Mouse (Mus musculus): ENCODE data around the gene March11. TPM values are rescaled to one million over a fixed set of nuclear protein-coding genes. Genes with fewer than 3 reads are reported as not detected.

Gene March11
- polyA plus RNA-seq, 1 experiment from 2014 or later: 9.7 TPM

DNA sequence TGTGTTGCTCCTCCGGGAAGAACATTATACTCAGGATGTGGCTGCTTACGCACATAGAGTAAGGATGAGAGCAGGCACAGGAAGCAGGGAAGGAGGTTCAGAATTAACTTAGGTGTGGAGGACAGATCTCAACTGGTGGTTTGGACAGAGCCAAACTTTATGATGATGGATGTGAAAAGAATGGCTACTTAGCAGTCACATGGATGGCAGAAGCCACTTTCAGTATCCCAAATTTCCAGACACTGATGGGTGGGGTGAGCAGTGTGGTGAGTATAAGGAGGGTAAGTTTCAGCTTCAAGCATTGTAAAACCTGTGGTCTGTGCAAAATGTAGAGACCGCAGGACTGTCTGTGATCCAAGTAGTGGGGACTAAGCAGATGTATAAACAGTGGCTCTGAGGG is 71.0 kb downstream of the March11 start:
- ATAC-seq: no peak
- no peaks in the 10 kb centered on the region for H3K27me3 ChIP-seq (replicated peaks; ENCODE audit: control insufficient read depth, insufficient read depth, low read length)
- H3K36me3 ChIP-seq (ENCODE audit: control insufficient read depth, insufficient read depth, low read length): no peaks in the 10 kb centered on the region
- H3K4me1 ChIP-seq (ENCODE audit: control insufficient read depth, insufficient read depth, low read depth, low read length): no peaks in the 10 kb centered on the region
- no peak overlapping the region for H3K9ac ChIP-seq (ENCODE audit: low read depth, low read length)
- WGBS: 85% methylated on average over 3 of the region's 3 CpGs
- H3K4me3 ChIP-seq (ENCODE audit: low read length): no peak overlapping the region
- H3K4me2 ChIP-seq (ENCODE audit: low read length): no peak overlapping the region
- no peaks in the 10 kb centered on the region for H3K9me3 ChIP-seq (ENCODE audit: control insufficient read depth, low read length)
- no peak overlapping the region for H3K27ac ChIP-seq (ENCODE audit: low read depth, low read length)

DNA sequence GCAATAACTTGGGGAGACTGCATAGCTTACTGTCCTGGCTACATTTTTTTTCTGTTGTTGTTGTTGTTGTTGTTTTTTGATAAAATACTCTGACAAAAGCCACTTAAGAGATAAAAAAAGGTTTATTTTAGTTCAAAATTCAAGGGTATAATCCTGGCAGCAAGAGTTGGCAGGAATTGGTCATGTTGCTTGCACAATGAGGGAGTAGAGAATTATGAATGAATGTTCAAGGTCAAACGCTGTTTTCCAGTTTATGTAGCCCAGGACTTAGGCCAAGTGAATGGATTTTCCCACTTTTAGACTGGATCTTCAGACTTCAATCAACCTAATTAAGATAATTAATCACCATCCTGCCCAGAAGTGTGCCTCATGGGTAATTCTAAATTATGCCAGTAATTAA is 72.0 kb downstream of the March11 start:
- Histone ChIP-seq H3K4me2 (ENCODE audit: low read length) (no peak overlapping the region), H3K27ac (ENCODE audit: low read depth, low read length) (no peak overlapping the region), H3K4me1 (ENCODE audit: control insufficient read depth, insufficient read depth, low read depth, low read length) (no peaks in the 10 kb centered on the region), H3K9ac (ENCODE audit: low read depth, low read length) (no peak overlapping the region), H3K9me3 (ENCODE audit: control insufficient read depth, low read length) (no peaks in the 10 kb centered on the region), H3K36me3 (ENCODE audit: control insufficient read depth, insufficient read depth, low read length) (no peaks in the 10 kb centered on the region), H3K27me3 (replicated peaks; ENCODE audit: control insufficient read depth, insufficient read depth, low read length) (no peaks in the 10 kb centered on the region), H3K4me3 (ENCODE audit: low read length) (no peak overlapping the region)
- WGBS: 84% methylated on average over 1 of the region's 1 CpGs
- ATAC-seq: no peak

DNA sequence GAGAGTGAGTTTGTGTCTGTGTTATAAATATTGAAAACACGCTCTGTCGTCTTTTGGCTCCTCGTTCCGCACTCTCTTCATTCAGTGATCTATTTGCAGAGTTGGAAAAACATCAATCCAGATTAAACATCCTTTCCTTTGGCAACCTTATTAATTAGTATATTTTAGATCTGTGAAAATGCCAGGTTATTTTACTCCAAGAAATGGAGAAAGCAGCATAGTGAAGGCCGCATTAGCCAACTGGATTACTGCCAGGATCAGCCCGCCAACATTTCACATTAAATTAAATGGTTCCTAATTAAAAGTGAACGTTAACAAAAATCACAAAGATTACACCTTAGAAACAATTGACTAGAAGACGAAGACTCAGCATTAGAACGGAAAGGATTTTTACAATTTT is 81.2 kb downstream of the March11 start:
- no peaks in the 10 kb centered on the region for H3K4me1 ChIP-seq (ENCODE audit: control insufficient read depth, insufficient read depth, low read depth, low read length)
- WGBS: 69% methylated on average over 9 of the region's 9 CpGs
- no peak overlapping the region for H3K4me2 ChIP-seq (ENCODE audit: low read length)
- H3K9ac ChIP-seq (ENCODE audit: low read depth, low read length): no peak overlapping the region
- no peaks in the 10 kb centered on the region for H3K27me3 ChIP-seq (replicated peaks; ENCODE audit: control insufficient read depth, insufficient read depth, low read length)
- no peaks in the 10 kb centered on the region for H3K9me3 ChIP-seq (ENCODE audit: control insufficient read depth, low read length)
- H3K27ac ChIP-seq (ENCODE audit: low read depth, low read length): no peak overlapping the region
- H3K4me3 ChIP-seq (ENCODE audit: low read length): no peak overlapping the region
- H3K36me3 ChIP-seq (ENCODE audit: control insufficient read depth, insufficient read depth, low read length): no peaks in the 10 kb centered on the region
- ATAC-seq: no peak

DNA sequence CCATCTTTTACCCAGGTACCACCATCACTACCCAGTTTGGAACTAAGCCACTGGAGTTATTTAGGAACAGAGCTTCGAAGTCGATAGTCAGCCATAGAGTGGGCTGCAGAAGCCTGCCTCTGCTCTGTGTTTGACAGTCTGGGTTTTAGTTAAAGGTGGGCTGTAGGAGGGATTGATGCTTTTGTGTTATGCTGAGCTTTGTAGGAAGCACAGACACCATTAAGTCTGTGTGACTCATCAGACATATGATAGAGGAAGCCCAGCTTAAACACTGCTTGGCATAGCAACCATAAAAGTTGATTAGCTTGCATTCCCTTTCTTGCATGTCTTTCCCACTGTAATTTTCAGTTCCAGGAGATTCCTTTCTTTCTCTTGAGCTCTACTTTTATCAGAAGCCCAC is 87.7 kb downstream of the March11 start:
- H3K9me3 ChIP-seq (ENCODE audit: control insufficient read depth, low read length): no peaks in the 10 kb centered on the region
- no peaks in the 10 kb centered on the region for H3K36me3 ChIP-seq (ENCODE audit: control insufficient read depth, insufficient read depth, low read length)
- H3K4me1 ChIP-seq (ENCODE audit: control insufficient read depth, insufficient read depth, low read depth, low read length): no peaks in the 10 kb centered on the region
- H3K4me3 ChIP-seq (ENCODE audit: low read length): no peak overlapping the region
- no peak for ATAC-seq
- H3K27me3 ChIP-seq (replicated peaks; ENCODE audit: control insufficient read depth, insufficient read depth, low read length): no peaks in the 10 kb centered on the region
- WGBS: 91% methylated on average over 2 of the region's 2 CpGs
- H3K4me2 ChIP-seq (ENCODE audit: low read length): no peak overlapping the region
- H3K9ac ChIP-seq (ENCODE audit: low read depth, low read length): no peak overlapping the region
- no peak overlapping the region for H3K27ac ChIP-seq (ENCODE audit: low read depth, low read length)

DNA sequence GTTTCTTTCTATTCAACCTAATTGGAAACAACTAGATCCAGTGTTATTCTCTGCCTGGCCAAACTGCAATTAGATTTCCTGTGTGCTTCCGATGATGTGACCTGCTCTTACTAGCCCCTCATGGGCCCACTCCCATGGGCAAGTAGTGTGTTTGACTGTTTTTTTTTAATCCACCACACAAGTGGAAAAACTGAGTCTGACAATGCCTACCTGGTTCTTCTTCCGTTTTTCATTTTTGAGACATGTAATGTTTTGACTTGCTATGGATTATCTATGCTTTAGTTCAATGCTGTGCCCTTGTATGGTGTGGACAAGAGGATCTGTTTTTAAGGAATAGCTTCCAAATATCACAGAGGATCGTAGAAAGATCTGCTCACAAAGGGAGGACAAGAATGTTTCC is 116.4 kb downstream of the March11 start:
- no peak overlapping the region for H3K27ac ChIP-seq (ENCODE audit: low read depth, low read length)

DNA sequence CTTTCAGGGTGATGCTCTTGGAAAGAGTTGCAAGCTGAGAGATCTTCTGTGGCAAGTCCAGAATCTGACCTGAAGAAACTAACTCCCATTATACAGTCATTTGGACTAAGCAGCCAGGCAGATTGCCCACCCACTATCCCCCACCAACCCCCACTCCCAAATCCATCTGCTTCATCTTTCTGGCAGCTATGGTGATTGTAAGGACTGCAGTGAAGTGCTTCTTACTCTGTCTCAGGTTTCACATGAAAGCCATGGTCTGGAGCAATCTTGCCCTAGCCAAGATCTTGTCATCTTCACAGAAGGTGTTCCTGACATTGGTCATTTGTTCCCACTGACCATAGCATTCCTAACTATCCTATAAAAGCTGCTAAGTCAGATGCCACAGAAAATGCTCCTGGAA is 117.4 kb downstream of the March11 start:
- Histone ChIP-seq H3K9ac (ENCODE audit: low read depth, low read length) (no peak overlapping the region), H3K4me1 (ENCODE audit: control insufficient read depth, insufficient read depth, low read depth, low read length) (no peaks in the 10 kb centered on the region), H3K4me3 (ENCODE audit: low read length) (no peak overlapping the region), H3K4me2 (ENCODE audit: low read length) (no peak overlapping the region), H3K36me3 (ENCODE audit: control insufficient read depth, insufficient read depth, low read length) (no peaks in the 10 kb centered on the region), H3K27me3 (replicated peaks; ENCODE audit: control insufficient read depth, insufficient read depth, low read length) (no peaks in the 10 kb centered on the region), H3K27ac (ENCODE audit: low read depth, low read length) (no peak overlapping the region), H3K9me3 (ENCODE audit: control insufficient read depth, low read length) (no peaks in the 10 kb centered on the region)
- no peak for ATAC-seq

More for the DNA sequence above, 116.4 kb downstream of the March11 start:
- no peaks in the 10 kb centered on the region for H3K27me3 ChIP-seq (replicated peaks; ENCODE audit: control insufficient read depth, insufficient read depth, low read length)
- no peak for ATAC-seq
- H3K9ac ChIP-seq (ENCODE audit: low read depth, low read length): no peak overlapping the region
- H3K36me3 ChIP-seq (ENCODE audit: control insufficient read depth, insufficient read depth, low read length): no peaks in the 10 kb centered on the region
- 94% methylated on average over 3 of the region's 3 CpGs for WGBS
- no peak overlapping the region for H3K4me2 ChIP-seq (ENCODE audit: low read length)
- H3K4me1 ChIP-seq (ENCODE audit: control insufficient read depth, insufficient read depth, low read depth, low read length): no peaks in the 10 kb centered on the region
- H3K4me3 ChIP-seq (ENCODE audit: low read length): no peak overlapping the region
- H3K9me3 ChIP-seq (ENCODE audit: control insufficient read depth, low read length): no peaks in the 10 kb centered on the region

DNA sequence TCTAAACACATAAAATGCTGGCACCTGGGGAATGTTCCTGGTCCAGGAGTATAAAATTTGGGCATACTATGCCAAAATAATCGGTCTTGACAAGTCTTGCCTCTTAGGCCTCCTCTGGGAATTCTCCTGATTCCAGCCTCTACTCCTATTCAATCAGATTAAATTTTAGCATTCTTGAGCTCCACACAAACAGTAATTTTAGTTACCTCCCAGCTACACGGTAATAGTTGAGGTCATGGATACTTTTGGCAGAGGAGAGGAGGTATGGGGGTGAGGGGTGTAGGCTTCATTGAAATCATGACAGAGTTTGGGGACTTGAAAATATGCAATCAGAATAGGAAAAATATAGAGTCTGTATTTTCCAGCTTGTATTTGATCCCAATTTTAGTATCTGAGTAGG is 121.7 kb downstream of the March11 start:
- H3K36me3 ChIP-seq (ENCODE audit: control insufficient read depth, insufficient read depth, low read length): no peaks in the 10 kb centered on the region
- no peaks in the 10 kb centered on the region for H3K27me3 ChIP-seq (replicated peaks; ENCODE audit: control insufficient read depth, insufficient read depth, low read length)
- H3K4me2 ChIP-seq (ENCODE audit: low read length): no peak overlapping the region
- WGBS: 91% methylated on average over 2 of the region's 2 CpGs
- no peak overlapping the region for H3K4me3 ChIP-seq (ENCODE audit: low read length)
- H3K4me1 ChIP-seq (ENCODE audit: control insufficient read depth, insufficient read depth, low read depth, low read length): no peaks in the 10 kb centered on the region
- ATAC-seq: no peak
- no peak overlapping the region for H3K9ac ChIP-seq (ENCODE audit: low read depth, low read length)
- H3K27ac ChIP-seq (ENCODE audit: low read depth, low read length): no peak overlapping the region
- no peaks in the 10 kb centered on the region for H3K9me3 ChIP-seq (ENCODE audit: control insufficient read depth, low read length)

DNA sequence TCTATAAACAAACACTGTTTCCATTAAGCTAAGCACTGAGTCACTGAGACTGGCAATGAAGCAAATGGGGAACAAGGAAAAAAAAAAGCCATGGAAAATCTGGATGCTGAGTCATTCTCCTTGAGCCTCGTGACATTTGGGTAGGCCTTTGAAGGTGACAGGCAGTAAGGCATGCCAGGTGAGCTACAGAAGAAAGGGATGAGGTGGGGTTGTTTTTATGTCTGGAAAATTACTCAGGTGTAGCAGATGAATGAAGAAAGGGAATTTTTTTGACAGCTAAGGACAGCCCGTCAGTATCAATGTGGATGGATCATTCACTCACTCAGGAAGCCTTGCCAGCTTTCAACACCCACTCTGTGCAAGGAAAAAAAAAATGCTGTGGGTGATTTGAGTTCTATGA is 123.8 kb downstream of the March11 start:
- Histone ChIP-seq H3K27ac (ENCODE audit: low read depth, low read length) (no peak overlapping the region), H3K9ac (ENCODE audit: low read depth, low read length) (no peak overlapping the region), H3K36me3 (ENCODE audit: control insufficient read depth, insufficient read depth, low read length) (no peaks in the 10 kb centered on the region), H3K9me3 (ENCODE audit: control insufficient read depth, low read length) (no peaks in the 10 kb centered on the region), H3K27me3 (replicated peaks; ENCODE audit: control insufficient read depth, insufficient read depth, low read length) (no peaks in the 10 kb centered on the region), H3K4me1 (ENCODE audit: control insufficient read depth, insufficient read depth, low read depth, low read length) (no peaks in the 10 kb centered on the region), H3K4me3 (ENCODE audit: low read length) (no peak overlapping the region), H3K4me2 (ENCODE audit: low read length) (no peak overlapping the region)
- WGBS: 77% methylated on average over 2 of the region's 2 CpGs
- ATAC-seq: no peak

DNA sequence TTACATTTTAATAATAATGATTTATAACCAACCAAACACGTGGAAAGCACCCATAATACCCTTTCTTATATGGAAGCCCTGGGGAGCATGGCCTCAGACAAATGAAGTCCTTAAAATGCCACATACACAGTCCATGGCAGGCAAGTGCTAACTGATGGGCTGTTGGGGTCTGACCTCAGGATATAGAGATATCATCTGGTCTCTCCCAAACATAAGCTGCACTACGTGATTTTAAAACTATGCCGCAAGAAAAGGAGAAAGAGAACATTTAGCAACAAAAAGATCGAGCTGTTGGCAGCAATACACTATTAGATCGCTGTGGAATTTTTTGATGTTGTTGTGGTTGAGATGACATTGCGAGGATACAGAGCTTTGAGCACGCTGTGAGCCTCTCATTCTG is 126.9 kb downstream of the March11 start:
- Histone ChIP-seq H3K4me1 (ENCODE audit: control insufficient read depth, insufficient read depth, low read depth, low read length) (no peaks in the 10 kb centered on the region), H3K4me3 (ENCODE audit: low read length) (no peak overlapping the region), H3K9me3 (ENCODE audit: control insufficient read depth, low read length) (no peaks in the 10 kb centered on the region), H3K9ac (ENCODE audit: low read depth, low read length) (no peak overlapping the region), H3K27ac (ENCODE audit: low read depth, low read length) (no peak overlapping the region), H3K27me3 (replicated peaks; ENCODE audit: control insufficient read depth, insufficient read depth, low read length) (no peaks in the 10 kb centered on the region), H3K4me2 (ENCODE audit: low read length) (no peak overlapping the region), H3K36me3 (ENCODE audit: control insufficient read depth, insufficient read depth, low read length) (no peaks in the 10 kb centered on the region)
- 85% methylated on average over 7 of the region's 7 CpGs for WGBS
- ATAC-seq: no peak

DNA sequence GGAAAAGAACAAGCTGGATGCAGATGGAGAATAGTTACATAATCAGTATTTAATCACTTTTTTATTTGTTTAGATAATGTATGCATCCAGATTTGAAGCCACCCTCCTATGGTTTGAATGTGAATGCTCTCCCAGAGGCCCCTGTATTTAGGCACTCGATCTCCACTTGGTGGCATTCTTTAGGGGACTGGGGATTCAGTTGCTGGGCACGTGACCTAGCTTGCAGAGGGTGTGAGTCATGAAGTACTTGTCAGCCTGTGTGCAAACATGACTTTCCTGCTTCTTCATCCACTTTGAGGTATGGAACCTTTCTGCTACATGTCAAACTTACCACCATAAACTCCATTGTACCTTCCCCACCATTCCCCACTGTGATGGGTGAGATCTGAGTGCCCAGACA is 128.3 kb downstream of the March11 start:
- no peaks in the 10 kb centered on the region for H3K9me3 ChIP-seq (ENCODE audit: control insufficient read depth, low read length)

More for the DNA sequence above, 128.3 kb downstream of the March11 start:
- no peak overlapping the region for H3K27ac ChIP-seq (ENCODE audit: low read depth, low read length)
- H3K27me3 ChIP-seq (replicated peaks; ENCODE audit: control insufficient read depth, insufficient read depth, low read length): no peaks in the 10 kb centered on the region
- H3K4me2 ChIP-seq (ENCODE audit: low read length): no peak overlapping the region
- WGBS: 76% methylated on average over 2 of the region's 2 CpGs
- no peak for ATAC-seq
- H3K4me1 ChIP-seq (ENCODE audit: control insufficient read depth, insufficient read depth, low read depth, low read length): no peaks in the 10 kb centered on the region
- no peak overlapping the region for H3K4me3 ChIP-seq (ENCODE audit: low read length)
- no peak overlapping the region for H3K9ac ChIP-seq (ENCODE audit: low read depth, low read length)
- H3K36me3 ChIP-seq (ENCODE audit: control insufficient read depth, insufficient read depth, low read length): no peaks in the 10 kb centered on the region

All from hindbrain, embryonic 16.5 days (tissue).